Mouse (Mus musculus) right cerebral cortex, adult 18-20 months (tissue): ENCODE data around the gene Lamb1.

Experiments
- DNase-seq: peaks from one replicate; pipeline ENCODE4 v3.0.0; 2022; ENCODE audit warnings: mixed read lengths

Gene Lamb1

GRCm38 (mm10) chr12:31293361-31294142, 28.5 kb downstream of the Lamb1 start:
- no peak for DNase-seq

DNA sequence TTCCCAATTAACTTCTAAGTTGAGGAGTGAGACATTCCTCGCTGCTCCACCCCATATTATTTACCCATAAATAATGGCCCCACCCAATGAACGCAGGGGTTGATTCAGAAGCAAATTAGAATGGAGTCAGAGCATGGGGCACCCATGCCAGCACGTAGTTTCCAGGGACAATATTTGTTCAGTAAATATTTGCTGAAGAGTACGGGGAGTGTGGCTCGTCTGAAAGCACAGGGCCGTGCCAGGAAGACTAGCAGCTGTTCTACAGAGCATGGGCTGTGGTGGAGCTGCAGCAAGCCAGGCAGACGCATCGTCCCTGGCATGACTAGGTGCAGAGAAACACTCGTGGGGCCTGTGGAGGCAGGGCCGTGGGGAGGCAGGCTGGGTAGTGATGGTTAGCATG, 29.5 kb downstream of the Lamb1 start:
- no peak for DNase-seq

DNA sequence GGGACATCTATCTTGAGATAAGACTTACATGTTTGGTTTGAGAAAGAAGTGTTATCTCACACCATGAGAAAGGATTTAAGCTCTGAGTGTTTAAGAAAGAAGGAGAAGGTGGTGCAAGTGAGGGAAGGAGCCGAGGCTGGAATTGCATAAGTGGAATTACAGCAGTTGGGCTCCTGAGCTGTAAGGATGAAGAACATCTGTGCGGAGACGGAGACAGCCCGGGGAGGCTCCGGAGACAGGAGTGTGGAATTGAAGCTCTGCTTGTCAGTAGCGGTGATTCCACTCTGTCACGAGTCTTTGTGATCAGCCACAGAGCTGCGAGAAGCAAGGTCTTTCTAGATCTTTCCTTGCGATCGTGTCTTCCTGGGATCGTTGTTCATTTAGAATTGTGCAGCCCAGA, 30.0 kb downstream of the Lamb1 start:
- no peak for DNase-seq

GRCm38 (mm10) chr12:31295505-31295904, 30.5 kb downstream of the Lamb1 start:
- DNase-seq, result no peak

- DNase-seq, result no peak
These were observed 31.1 kb downstream of the Lamb1 start for GRCm38 (mm10) chr12:31296097-31296496.

GRCm38 (mm10) chr12:31298122-31298521, 33.1 kb downstream of the Lamb1 start:
- no peak for DNase-seq

DNA sequence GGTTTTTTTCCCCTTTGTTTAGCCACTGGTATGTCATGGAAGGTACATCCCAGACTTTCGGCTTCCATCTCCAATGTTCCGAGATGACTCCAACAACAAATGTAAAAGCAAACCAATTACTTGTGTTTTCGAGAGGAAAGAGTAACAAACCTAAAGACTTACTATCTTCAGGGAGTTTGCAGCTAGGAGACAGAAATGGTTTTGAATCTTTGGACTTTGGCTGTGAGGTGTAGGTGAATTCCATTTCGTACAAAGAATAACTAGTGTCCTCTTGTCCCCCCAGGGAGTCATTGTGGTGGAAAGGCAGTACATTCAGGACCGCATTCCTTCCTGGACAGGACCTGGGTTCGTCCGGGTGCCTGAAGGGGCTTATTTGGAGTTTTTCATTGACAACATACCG, 33.5 kb downstream of the Lamb1 start:
- DNase-seq, result no peak

DNA sequence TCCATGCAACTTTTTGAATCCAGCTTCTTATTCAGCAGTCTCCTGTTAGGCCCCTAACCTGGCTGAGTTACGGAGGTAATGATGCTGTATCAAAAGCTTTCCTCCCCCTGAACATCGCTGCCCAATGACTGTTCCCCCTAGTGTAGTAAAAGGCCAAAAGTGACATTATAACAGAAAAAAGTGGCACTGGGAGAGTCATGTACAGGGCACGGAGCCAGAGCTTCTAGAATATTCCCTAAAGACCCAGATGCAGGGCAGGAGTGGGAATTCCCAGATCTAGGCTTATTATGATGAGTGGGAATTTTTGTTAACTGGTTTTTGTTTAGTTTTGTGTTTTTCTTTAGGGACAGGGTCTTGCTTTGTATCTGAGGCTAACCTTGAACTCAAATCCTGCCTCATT, 34.1 kb downstream of the Lamb1 start:
- no peak for DNase-seq

DNA sequence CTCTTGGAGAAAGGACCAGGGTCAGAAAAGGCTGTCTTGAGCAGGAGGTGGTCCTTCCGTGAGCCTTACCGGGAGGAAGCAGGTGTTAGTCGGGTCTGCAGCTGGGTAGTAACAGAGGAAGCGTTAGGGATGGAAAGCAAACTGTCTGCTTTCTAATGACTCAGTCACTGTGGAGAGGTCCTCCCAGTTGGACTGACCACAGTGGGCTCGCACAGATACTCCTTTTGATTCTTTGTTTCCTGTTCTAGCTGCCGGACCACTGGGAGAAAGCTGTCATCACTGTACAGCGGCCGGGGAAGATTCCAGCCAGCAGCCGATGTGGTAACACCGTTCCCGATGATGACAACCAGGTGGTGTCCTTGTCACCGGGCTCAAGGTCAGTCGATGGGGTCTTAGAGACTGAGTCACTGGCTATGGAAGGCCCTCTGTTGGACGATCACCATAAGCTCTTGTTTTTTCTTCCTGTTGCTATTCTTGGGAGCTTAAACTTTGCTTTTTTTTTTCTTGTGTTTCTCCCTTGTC, 34.7 kb downstream of the Lamb1 start:
- no peak for DNase-seq

DNA sequence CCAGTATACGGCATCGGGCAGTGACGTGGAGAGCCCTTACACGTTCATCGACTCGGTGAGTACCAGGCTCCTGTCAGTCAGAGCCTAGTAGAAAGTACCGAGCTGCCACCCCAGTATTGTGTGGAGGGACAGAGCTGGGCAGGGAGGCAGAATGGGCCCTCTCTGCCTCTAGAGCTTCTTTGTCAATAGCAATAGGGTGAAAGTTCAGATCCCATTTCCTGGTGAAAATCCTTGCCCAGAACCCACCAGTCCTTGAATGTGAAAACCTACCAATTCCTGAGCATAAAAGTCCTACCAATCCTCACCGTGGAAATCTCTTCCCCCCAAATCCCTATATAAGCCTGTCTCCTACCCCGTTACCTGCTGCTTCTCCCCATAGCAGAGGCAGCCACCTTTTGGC, 35.2 kb downstream of the Lamb1 start:
- DNase-seq, result no peak

DNA sequence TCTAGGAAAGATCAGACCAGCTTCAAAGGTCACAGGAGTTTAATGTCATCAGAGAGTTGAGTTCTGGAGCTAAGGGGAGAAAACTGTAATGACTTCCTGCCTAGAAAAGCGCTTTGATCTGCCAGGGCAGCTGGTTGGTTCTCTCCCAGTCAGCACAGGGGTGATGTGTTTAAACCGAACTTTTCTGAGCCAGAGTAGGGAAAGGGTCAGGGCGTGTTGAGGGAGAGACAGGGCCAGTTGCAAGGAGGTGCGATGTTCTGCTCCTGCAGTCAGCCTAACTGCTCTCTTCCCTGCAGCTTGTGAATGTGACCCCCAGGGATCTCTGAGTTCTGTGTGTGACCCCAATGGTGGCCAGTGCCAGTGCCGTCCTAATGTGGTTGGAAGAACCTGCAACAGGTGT, 37.2 kb downstream of the Lamb1 start:
- no peak for DNase-seq

GRCm38 (mm10) chr12:31302766-31303511, 37.9 kb downstream of the Lamb1 start:
- DNase-seq, result no peak

- peak; percentile 39 for DNase-seq
These were observed 41.1 kb downstream of the Lamb1 start for GRCm38 (mm10) chr12:31306075-31306675.

GRCm38 (mm10) chr12:31307011-31307410, 42.0 kb downstream of the Lamb1 start:
- DNase-seq, result no peak

GRCm38 (mm10) chr12:31307756-31308155, 42.7 kb downstream of the Lamb1 start:
- no peak for DNase-seq

DNA sequence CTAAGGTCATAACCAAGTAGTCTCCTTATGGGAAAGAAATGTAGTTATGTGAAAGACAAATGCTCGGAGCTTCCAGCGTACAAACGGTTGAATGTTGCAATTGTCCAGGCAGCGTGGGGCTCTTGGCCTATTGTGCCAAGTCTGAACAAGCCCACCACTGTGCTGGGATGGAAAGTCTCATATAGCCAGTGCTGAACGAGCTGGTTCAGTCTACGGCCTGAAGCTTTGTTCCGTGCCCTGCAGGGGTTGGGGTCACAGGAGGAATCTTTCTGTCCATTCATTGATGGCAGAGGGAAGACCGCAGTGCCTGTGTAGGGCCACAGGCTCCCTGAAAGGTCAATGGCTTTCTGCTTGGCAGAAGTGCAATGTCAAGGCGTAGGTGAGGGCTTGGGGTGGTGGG, 45.7 kb downstream of the Lamb1 start:
- no peak for DNase-seq

DNA sequence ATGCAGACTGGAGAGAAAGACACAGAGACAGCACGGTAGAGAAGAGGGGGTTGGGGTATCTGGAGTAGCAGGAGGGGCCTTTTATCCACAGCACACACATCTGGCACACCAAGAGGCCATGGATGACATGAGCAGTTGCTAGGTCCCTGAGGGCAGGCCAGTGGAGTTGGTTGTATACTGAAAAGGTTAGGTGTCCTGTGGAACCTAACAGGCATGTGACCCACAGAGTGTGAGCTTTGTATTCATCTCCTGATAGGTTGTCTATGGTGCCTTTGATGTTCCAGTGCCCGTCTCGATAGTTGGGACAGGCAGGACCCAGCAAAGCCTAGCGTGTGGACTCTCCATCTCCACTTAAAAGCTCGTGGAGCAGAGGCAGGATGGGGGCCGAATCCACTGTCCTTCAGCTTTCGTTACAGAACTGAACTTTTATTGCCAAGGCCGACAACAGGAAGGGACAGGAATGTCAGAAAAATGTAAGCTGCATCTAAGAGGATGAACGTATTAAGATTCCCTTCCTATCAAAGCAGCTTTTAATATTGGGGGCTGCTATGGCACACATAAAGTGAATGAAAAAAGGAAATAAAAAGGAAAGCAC, 46.7 kb downstream of the Lamb1 start:
- no peak for DNase-seq

- no peak for DNase-seq
These were observed 47.2 kb downstream of the Lamb1 start for GRCm38 (mm10) chr12:31312281-31312680.

GRCm38 (mm10) chr12:31313136-31313535, 48.1 kb downstream of the Lamb1 start:
- no peak for DNase-seq

DNA sequence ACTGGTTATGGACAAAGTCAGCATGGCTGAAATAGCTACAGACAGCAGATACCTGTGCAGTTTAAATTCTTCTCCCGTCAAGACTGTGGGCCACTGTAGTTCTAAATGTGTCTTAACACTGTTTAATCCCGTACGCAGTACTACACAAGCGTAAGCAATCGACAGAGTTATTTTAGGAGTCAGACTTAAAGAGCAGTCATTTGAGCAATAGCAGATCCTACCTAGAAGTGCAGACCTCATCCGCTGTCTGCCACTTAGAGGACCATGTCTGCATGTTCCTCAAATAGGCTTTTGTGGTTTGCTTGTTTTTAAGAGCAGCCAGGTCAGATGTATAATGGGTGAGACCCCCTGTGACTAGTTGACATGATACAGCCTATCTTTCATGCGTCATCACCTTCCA, 49.3 kb downstream of the Lamb1 start:
- no peak for DNase-seq

DNA sequence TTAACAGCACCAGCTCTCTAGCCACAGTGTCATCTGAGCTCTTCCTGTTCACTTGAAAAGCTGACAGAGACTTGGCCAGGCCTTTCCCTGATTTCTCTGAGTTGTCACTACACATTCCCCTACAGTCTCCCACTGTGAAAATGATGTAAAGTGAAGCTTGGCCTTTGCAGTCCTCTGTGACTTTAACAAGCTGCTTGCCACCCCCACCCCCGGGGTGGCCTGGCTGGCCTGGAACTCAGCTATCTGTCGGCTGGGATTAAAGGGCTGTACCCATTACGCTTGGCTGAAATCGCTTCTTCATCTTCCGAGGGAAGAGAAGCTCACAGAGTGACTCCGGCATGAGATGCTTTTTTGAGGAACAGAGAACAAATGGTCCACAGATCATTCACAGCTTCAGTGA, 50.9 kb downstream of the Lamb1 start:
- DNase-seq, result no peak

- DNase-seq, result no peak
These were observed 52.8 kb downstream of the Lamb1 start for GRCm38 (mm10) chr12:31317670-31318408.
